Mouse (Mus musculus): Measurements from ENCODE around the gene Luc7l3.

Luc7l3 gene

GRCm38 (mm10) chr11:94343955-94344358 lies 22.2 kb upstream of the Luc7l3 start:
- TF ChIP-seq GATA4 (IDR thresholded peaks at IDR 0.05; ENCODE audit: insufficient replicate concordance, low read length) = no peak

- TF ChIP-seq GATA4 (IDR thresholded peaks at IDR 0.05; ENCODE audit: insufficient replicate concordance, low read length) = no peak
Measured at GRCm38 (mm10) chr11:94342114-94342905, 20.5 kb upstream of the Luc7l3 start.

DNA sequence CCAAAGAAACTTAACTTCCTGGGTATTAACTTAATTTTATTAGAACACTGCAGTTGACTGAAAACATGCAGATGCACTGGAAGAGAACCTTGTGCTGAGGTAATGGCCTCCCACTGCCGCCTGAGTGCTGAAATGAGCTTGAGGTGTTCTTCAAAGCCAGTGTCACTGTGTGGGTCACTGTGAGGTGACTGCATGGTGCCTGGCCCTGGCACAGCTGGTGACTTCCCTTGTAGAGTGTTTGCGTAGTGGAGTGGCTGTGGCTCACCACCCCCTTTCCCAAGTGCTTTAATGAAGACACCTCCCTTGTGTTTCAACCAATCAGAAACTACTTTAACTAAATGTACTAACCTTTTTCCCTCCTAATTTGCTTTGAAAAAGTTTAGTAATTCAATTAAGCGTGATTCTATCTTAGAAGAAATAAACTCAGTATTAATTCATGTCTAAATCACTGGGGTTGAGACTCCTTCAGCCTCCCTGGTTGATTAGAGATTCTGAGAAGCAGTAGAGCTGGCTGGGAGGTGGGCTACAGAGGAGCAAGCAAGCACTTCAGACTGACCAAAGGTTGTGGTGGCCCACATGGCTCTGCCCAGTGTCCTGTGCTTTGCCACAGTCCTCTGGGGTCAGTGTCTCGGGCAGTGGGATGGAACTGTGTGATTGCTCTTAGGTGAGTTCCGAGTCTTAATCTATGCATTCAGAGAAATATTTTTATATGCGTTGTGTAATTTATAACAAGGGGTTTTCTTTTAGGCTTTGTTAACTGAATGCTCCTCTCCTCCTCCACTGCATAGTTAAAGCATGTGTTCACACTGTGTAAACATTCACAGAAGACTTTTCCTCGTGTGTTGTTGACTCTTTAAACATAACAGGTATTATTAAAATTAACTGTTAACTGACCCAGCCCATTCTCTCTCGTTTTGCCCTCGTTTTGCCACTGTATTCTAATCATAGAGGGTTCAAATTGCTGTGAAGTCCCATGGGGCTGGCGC lies 19.5 kb upstream of the Luc7l3 start:
- no peak for TF ChIP-seq GATA4 (IDR thresholded peaks at IDR 0.05; ENCODE audit: insufficient replicate concordance, low read length)

DNA sequence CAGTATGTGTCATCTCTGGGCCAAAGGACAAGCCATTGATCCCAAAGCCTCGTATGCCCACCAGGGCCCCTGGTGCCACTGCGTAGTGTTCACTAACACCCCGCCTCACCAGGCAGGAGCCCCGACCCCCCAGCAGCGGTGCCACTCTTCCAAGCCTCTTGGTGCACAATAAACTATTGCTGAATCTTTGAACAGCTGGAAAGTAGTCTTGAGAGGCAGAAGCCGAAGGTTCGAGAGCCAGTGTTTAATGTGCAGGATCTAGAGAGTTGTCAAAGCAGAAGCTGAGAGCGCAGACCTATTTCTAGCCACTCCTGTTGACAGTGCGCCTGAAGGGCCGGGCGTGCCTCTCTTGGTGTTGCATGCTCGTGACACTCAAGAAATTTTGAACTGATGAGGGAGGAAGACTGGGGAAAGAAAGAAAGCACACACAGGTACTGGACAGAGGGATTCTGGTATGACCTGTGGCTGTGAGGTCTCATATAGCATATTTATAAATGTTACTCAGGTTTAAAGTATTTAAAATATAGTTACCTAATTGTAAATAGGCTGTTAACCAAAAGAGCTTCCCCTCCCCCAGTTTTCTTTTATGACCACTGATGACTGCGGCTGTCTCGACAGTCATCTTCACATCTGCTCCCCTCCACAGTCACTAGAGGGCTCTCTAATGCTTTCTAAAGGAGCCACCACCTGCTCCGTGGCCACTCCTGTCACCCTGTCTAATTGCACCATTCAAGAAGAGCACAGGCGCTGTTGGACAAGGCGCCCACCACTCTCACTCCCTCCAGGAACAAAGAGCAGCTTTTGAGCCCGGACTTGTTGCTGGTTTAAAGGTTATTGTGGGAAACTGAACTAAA lies 18.2 kb upstream of the Luc7l3 start:
- no peak for TF ChIP-seq GATA4 (IDR thresholded peaks at IDR 0.05; ENCODE audit: insufficient replicate concordance, low read length)

DNA sequence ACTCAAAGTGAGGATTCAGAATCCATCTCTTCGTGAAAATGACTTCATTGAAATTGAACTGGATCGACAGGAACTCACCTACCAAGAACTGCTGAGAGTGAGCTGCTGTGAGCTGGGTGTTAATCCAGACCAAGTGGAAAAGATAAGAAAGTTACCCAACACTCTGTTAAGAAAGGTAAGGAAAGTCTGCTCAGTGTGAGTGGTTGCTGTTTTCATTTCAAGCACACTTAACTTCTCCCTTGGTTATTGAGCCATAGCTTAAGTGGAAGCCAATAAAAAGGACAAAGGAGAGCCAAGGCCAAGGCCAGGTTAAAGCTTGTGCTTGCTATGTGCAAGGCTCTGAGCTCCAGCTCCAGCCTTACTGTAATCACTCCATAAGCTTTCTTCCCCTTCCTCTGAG lies 16.6 kb upstream of the Luc7l3 start:
- TF ChIP-seq GATA4 (IDR thresholded peaks at IDR 0.05; ENCODE audit: insufficient replicate concordance, low read length) = no peak

GRCm38 (mm10) chr11:94336551-94336950 lies 14.8 kb upstream of the Luc7l3 start:
- no peak for TF ChIP-seq GATA4 (IDR thresholded peaks at IDR 0.05; ENCODE audit: insufficient replicate concordance, low read length)

DNA sequence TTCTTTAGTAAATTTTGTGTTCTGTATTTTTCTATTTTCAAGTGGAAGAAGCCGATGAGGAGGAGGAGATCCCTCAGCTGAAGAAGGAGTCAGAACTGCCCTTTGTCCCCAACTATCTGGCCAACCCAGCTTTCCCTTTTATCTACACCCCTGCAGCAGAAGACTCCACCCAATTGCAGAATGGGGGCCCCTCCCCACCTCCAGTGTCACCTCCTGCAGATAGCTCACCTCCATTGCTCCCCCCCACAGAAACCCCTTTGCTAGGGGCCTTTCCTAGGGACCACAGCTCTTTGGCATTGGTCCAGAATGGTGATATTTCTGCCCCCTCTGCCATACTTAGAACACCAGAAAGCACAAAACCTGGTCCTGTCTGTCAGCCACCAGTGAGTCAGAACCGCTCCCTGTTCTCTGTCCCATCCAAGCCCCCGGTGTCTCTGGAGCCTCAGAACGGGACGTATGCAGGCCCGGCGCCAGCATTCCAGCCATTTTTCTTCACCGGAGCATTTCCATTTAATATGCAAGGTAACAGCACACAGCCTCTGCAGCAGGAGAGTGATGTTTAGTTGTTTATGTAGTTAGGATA lies 12.7 kb upstream of the Luc7l3 start:
- no peak for TF ChIP-seq GATA4 (IDR thresholded peaks at IDR 0.05; ENCODE audit: insufficient replicate concordance, low read length)

GRCm38 (mm10) chr11:94332726-94333125 lies 10.9 kb upstream of the Luc7l3 start:
- TF ChIP-seq GATA4 (IDR thresholded peaks at IDR 0.05; ENCODE audit: insufficient replicate concordance, low read length) = no peak

GRCm38 (mm10) chr11:94330211-94330610 lies 8.4 kb upstream of the Luc7l3 start:
- no peak for TF ChIP-seq GATA4 (IDR thresholded peaks at IDR 0.05; ENCODE audit: insufficient replicate concordance, low read length)

DNA sequence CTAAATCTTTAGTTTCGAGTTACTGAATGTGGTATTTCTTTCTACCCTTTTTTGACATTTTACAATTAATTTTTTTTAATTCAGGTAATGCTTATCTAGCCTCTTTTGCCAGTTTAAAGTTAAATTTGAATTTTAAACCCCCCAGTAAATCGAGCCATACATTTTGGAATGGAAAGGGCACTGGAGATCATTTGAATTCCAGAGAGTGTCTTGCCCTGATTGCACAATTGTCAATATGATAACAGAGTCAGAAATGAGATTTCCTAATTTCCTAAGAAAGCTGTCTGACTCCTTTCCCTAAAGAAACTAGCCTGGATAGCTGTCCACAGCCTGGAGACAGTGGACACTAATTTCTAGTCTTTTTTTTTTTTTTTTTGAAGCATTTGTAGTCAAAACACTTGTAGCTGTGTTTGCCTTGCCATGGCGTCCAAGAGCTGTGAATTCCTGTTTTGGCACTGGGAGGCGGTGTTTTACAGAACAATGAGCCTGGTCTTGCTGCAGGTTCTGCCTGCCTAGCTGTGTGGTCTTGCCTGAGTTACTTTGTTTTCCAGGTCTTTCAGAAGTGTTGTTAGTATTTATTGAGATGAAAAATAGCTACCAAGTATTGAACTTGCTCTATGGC lies 7.6 kb upstream of the Luc7l3 start:
- TF ChIP-seq GATA4 (IDR thresholded peaks at IDR 0.05; ENCODE audit: insufficient replicate concordance, low read length) = no peak

- no peak for TF ChIP-seq GATA4 (IDR thresholded peaks at IDR 0.05; ENCODE audit: insufficient replicate concordance, low read length)
Measured at GRCm38 (mm10) chr11:94328644-94329025, 6.8 kb upstream of the Luc7l3 start.

DNA sequence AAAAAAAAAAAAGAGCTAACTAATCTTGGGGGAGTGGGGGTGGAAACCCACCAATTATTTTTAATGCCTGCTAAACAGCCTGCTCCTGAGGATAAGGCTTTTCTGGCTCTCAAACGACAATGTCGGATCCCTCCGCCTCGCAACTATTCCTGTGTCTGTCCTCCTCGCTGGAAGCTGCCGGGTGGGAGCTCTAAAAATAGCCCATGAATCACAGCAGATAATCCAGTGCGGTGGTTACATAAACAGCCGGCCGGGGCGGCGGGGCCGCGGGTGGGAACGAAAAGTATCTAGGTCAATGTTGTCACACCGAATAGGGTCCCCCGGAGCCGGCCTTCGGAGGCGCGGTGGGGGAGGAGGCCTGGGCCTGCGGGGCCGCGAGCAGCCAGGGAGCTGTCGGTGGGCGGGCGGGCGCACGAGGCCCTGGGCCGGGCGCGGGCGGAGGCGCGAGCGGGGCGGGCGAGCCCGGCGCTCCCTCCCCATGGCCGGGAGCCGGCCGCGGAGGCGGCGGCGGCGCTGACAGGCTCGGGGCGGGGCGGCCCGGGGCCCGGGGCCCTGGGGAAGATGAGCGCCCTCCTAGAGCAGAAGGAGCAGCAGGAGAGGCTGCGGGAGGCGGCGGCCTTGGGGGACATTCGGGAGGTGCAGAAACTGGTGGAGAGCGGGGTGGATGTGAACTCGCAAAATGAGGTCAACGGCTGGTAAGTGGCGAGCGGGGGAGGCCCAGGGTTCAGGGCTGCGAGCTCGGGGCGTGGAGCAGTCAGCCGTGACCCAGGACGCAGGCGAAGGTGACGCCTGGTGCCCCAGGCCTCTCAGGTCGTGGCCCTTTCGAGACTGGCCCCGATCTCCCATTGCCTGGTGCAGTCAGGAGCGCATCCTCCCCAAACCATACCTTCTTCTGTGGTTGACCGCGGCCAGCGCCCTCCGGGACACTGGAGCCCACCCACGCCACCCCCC lies 6.2 kb upstream of the Luc7l3 start, which contains the start of gene Ankrd40:
Ankrd40 (plus strand) TSS at position 309 of the 951 bp plus-strand sequence.
- TF ChIP-seq GATA4 (IDR thresholded peaks at IDR 0.05; ENCODE audit: insufficient replicate concordance, low read length) = peak; percentile 91

- no peak for TF ChIP-seq GATA4 (IDR thresholded peaks at IDR 0.05; ENCODE audit: insufficient replicate concordance, low read length)
Measured at GRCm38 (mm10) chr11:94326961-94327411, 5.2 kb upstream of the Luc7l3 start.

All from liver, adult (tissue).